Mouse (Mus musculus) brain, embryonic 14.5 days (tissue): Measurements from ENCODE around the gene Alkbh4.

Source experiments
- CTCF ChIP-seq: fragments of 200-500 bp; IDR thresholded peaks from 2 replicates; pipeline ENCODE4 v1.5.1; 2012; ENCODE audit warnings: inconsistent platforms, mild to moderate bottlenecking, moderate library complexity, borderline replicate concordance; ENCODE audit not compliant: insufficient read depth, insufficient read length; ENCODE audit errors: extremely low read depth
- POLR2A ChIP-seq: fragments of 200-500 bp; IDR thresholded peaks from 2 replicates; pipeline ENCODE4 v1.6.1; 2012; ENCODE audit warnings: mild to moderate bottlenecking, inconsistent platforms, borderline replicate concordance; ENCODE audit not compliant: poor library complexity, insufficient read depth, insufficient read length, severe bottlenecking; ENCODE audit errors: extremely low read depth

DNA sequence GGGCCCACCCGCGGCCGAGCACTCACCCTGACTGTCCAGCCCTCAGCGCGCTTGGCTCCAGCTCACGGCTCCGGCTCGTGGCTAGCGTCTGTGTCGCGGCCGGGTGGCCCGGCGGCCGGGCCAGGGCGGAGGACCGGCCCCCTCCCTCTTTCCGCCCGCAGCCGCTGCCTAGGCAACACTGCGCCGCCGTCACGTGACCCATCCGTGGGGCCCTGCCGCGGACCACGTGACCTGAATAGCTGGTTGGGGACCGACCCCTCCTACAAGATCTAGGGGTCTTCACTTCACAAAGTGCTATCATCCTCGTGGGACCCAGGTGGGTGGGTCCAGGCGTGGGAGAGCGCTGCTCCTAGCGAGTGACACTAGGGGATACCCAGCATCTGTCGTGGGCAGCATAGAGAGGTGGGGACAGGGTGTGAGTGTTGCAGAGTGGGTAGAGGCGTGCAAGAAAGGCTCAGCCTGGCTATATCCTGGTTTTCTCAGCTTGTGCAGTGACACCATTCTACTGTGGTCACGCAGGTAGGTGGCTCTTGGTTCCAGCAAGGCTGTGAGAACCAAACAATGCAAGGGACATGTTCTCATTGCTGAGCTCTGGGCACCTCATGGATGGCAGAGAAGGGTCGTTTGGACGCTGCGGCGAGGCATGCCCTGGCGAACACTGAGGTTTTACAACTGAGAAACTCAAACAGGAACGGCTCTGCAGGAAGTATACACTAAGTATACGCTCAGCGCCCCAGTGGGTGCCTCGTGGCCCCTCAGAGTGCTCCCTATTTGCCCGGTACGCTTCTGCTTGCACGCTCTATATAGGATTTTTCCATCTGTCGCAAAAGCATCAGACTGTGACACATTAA lies 34.8 kb downstream of the Alkbh4 start, which contains the start of gene Orai2:
- no peak for TF ChIP-seq CTCF
- 0 out of 2 replicates have a peak, but pooled peaks have one; percentile 25 for TF ChIP-seq POLR2A
